Mouse (Mus musculus): ENCODE measurements around the gene Trappc12. TPM values are rescaled to one million over a fixed set of nuclear protein-coding genes. Genes with fewer than 3 reads are reported as not detected.

Trappc12 gene
- total RNA-seq, 2 experiments from 2014 or later, result 51.2 to 52.9 TPM

Small RNAs within 50 kb of the gene (microRNA-seq; reads per million reads assigned to microRNA genes)
- not detected for gene Mir6937

Other genes starting within 250 kb of the Trappc12 start
- under 1 TPM; 0.45 to 0.88 TPM for gene Dcdc2c, start 198.1 kb downstream of the Trappc12 start, total RNA-seq (2021)
- under 1 TPM; 0.60 to 0.85 TPM for gene Allc, start 167.9 kb downstream of the Trappc12 start, total RNA-seq (2021)
- under 1 TPM; 0.41 to 0.47 TPM for gene Colec11, start 127.1 kb downstream of the Trappc12 start, total RNA-seq (2021)
- gene Rps7, start 114.5 kb downstream of the Trappc12 start, total RNA-seq (2021), result 100 to 1,000 TPM; 325 to 344 TPM
- gene Rnaseh1, start 100.9 kb downstream of the Trappc12 start, total RNA-seq (2021), result 10 to 100 TPM; 10.9 to 12.6 TPM
- 10 to 100 TPM; 11.9 to 15.9 TPM for gene Adi1, start 75.2 kb downstream of the Trappc12 start, total RNA-seq (2021)
- 10 to 100 TPM; 51.4 to 57.0 TPM for gene Eipr1, start 1.3 kb upstream of the Trappc12 start, total RNA-seq (2021)